Mouse (Mus musculus) activated CD4-positive, CD25-positive, alpha-beta regulatory T cell (primary cell): Measurements from ENCODE around the gene Jmjd4. TPM values are rescaled to one million over a fixed set of nuclear protein-coding genes. Genes with fewer than 3 reads are reported as not detected.

Source experiments
- polyA plus RNA-seq, 2 experiments: library from polyadenylated mRNA; unstranded; fragments of 100-300 nt; shearing (Covaris generic); gene quantifications; one replicate each; pipeline ENCODE4 v1.2.1; 2017

Jmjd4 gene
- polyA plus RNA-seq: 1 to 10 TPM; 8.7 to 9.5 TPM

GRCm38 (mm10) chr11:59449741-59450229 is at the start of gene Jmjd4:
Gene Jmjd4, plus strand, starts transcription at chr11:59450045.

GRCm38 (mm10) chr11:59451086-59451485 is 1.2 kb downstream of the Jmjd4 start, which contains the start of gene Snap47:
Gene Snap47, minus strand, starts transcription at chr11:59451186.

GRCm38 (mm10) chr11:59472326-59472677 is 22.5 kb downstream of the Jmjd4 start, which contains the start of gene Zfp867:
Gene Zfp867, minus strand, starts transcription at chr11:59472474.

Other genes starting within 250 kb of the Jmjd4 start
- gene Mrpl55, start 247.6 kb upstream of the Jmjd4 start, polyA plus RNA-seq: 10 to 100 TPM; 37.4 to 52.8 TPM
- 10 to 100 TPM; 30.3 to 44.6 TPM for gene 2310033P09Rik, start 241.7 kb upstream of the Jmjd4 start, polyA plus RNA-seq
- gene Arf1, start 221.8 kb upstream of the Jmjd4 start, polyA plus RNA-seq: 100 to 1,000 TPM; 488 to 499 TPM
- gene Wnt3a, start 159.3 kb upstream of the Jmjd4 start, polyA plus RNA-seq: not detected
- under 1 TPM in 1 of 2 experiments, not detected in 1; 0.05 TPM for gene Wnt9a, start 143.1 kb upstream of the Jmjd4 start, polyA plus RNA-seq
- gene Prss38, start 74.4 kb upstream of the Jmjd4 start, polyA plus RNA-seq: under 1 TPM in 1 of 2 experiments, not detected in 1; 0.55 TPM
- gene Snap47, start 1.1 kb downstream of the Jmjd4 start, polyA plus RNA-seq: 10 to 100 TPM; 50.0 to 51.6 TPM
- gene Zfp867, start 22.4 kb downstream of the Jmjd4 start, polyA plus RNA-seq: 1 to 10 TPM; 3.1 to 3.7 TPM
- 10 to 100 TPM; 13.2 to 19.7 TPM for gene Zkscan17, start 76.7 kb downstream of the Jmjd4 start, polyA plus RNA-seq
- gene Nlrp3, start 91.5 kb downstream of the Jmjd4 start, polyA plus RNA-seq: under 1 TPM in 1 of 2 experiments, not detected in 1; 0.11 TPM
- not detected for gene Olfr222, start 126.2 kb downstream of the Jmjd4 start, polyA plus RNA-seq
- gene Olfr223, start 143.2 kb downstream of the Jmjd4 start, polyA plus RNA-seq: not detected
- gene Mprip, start 211.3 kb downstream of the Jmjd4 start, polyA plus RNA-seq: 10 to 100 TPM; 30.0 to 58.6 TPM